Comparison of ENCODE assay signal across 11 mouse cellular contexts in genomic region chr14:30586780-30587461, GRCm38 (mm10). TPM values are rescaled to one million over a fixed set of nuclear protein-coding genes. Genes with fewer than 3 reads are reported as not detected.
A peak's percentile ranks its signal among the peaks of the same experiment; 100 is the strongest.
DNase-seq lines count a peak whose midpoint lies in the region; ATAC-seq and TF ChIP-seq lines count a peak whose summit lies in the region.
"Had no signal": no experiment of that assay in that cellular context is flagged by ENCODE, and none has a peak within 500 bp of the region (broad histone marks: within the 10 kb centered on the region; RNA-seq: fewer than 3 reads in every experiment).

No protein-coding gene starts in this region.

- 37% methylated on average over 7 of the region's 7 CpGs for WGBS in kidney, embryonic 15.5 days
- WGBS in kidney, embryonic 16.5 days, result 37% methylated on average over 7 of the region's 7 CpGs
- 20% methylated on average over 7 of the region's 7 CpGs for WGBS in embryonic facial prominence, embryonic 15.5 days

- no peaks in the 10 kb centered on the region for H3K36me3 ChIP-seq in kidney, embryonic 15.5 days
- H3K36me3 ChIP-seq in kidney, embryonic 16.5 days (ENCODE audit: insufficient read depth, low read length), result no peaks in the 10 kb centered on the region
- H3K36me3 ChIP-seq in embryonic facial prominence, embryonic 15.5 days, result no peaks in the 10 kb centered on the region

- in situ Hi-C loops in Patski (cut with MboI; ENCODE audit: low pct_unique_long_range_greater_than_20kb), result loop anchor here (5.0 kb wide), 1 partner anchor 85 kb away; no protein-coding TSS in a partner anchor

- CTCF ChIA-PET in Patski (lab: Charles Lee), result interaction anchor here (1.1 to 1.5 kb wide), 2 partner anchors 15 to 83 kb away, joined by 3 to 4 read pairs; no protein-coding TSS in a partner anchor

- no peak for DNase-seq in Patski (ENCODE audit: low read depth, low spot score)
- no peak for DNase-seq in right cerebral cortex, postnatal 4 days
- DNase-seq in ovary, adult 18-20 months (ENCODE audit: low spot score), result no peak
- no peak for DNase-seq in gastrocnemius, postnatal 25 days
- DNase-seq: kidney, postnatal 25 days; liver, postnatal 0 days; thymus, adult 2 months had no signal

- TF ChIP-seq CTCF in Patski (IDR thresholded peaks at IDR 0.05), result no peak

- no peak overlapping the region for H3K4me2 ChIP-seq in kidney, embryonic 15.5 days
- no peak overlapping the region for H3K4me2 ChIP-seq in kidney, embryonic 16.5 days (replicated peaks; ENCODE audit: low read depth, low read length)
- H3K4me2 ChIP-seq in embryonic facial prominence, embryonic 15.5 days (replicated peaks), result no peak overlapping the region

- H3K27ac ChIP-seq in kidney, embryonic 15.5 days, result peak overlapping the region; percentile 38; the same call in 1 of the 2 replicates
- no peak overlapping the region for H3K27ac ChIP-seq in kidney, embryonic 16.5 days (ENCODE audit: low read length)
- H3K27ac ChIP-seq in embryonic facial prominence, embryonic 15.5 days (replicated peaks), result no peak overlapping the region; the same call in 1 of the 2 replicates

- no peaks in the 10 kb centered on the region for H3K27me3 ChIP-seq in kidney, embryonic 15.5 days
- no peaks in the 10 kb centered on the region for H3K27me3 ChIP-seq in kidney, embryonic 16.5 days (ENCODE audit: insufficient read depth, low read length)
- H3K27me3 ChIP-seq in Patski, result no peaks in the 10 kb centered on the region
- H3K27me3 ChIP-seq in embryonic facial prominence, embryonic 15.5 days, result no peaks in the 10 kb centered on the region

- POLR2A ChIA-PET in Patski (lab: Charles Lee), result interaction anchor here (0.5 kb wide), 1 partner anchor 23 kb away, joined by 5 read pairs; no protein-coding TSS in a partner anchor

- H3K4me3 ChIP-seq in kidney, embryonic 15.5 days (replicated peaks), result no peak overlapping the region
- H3K4me3 ChIP-seq in kidney, embryonic 16.5 days (ENCODE audit: low read length), result no peak overlapping the region
- no peak overlapping the region for H3K4me3 ChIP-seq in embryonic facial prominence, embryonic 15.5 days (replicated peaks)

- H3K9me3 ChIP-seq in kidney, embryonic 15.5 days (replicated peaks), result no peaks in the 10 kb centered on the region
- H3K9me3 ChIP-seq in kidney, embryonic 16.5 days (ENCODE audit: low read length), result no peaks in the 10 kb centered on the region
- H3K9me3 ChIP-seq in embryonic facial prominence, embryonic 15.5 days (replicated peaks), result no peaks in the 10 kb centered on the region

- ATAC-seq in kidney, embryonic 15.5 days (replicated peaks; ENCODE audit: low FRiP score), result no peak; the same call in 1 of the 2 replicates
- ATAC-seq in kidney, embryonic 16.5 days (ENCODE audit: low FRiP score, low TSS enrichment), result no peak; the same call in 1 of the 2 replicates
- peak; percentile 60 for ATAC-seq in Patski
- peak; percentile 55 for ATAC-seq in embryonic facial prominence, embryonic 15.5 days (ENCODE audit: insufficient number of reproducible peaks, low FRiP score, low TSS enrichment, low read depth)
- peak; percentile 40; the same call in 1 of the 2 replicates for ATAC-seq in megakaryocyte progenitor cell, adult 5-6 weeks (replicated peaks; ENCODE audit: poor library complexity)
- ATAC-seq: liver, postnatal 0 days had no signal

- H3K9ac ChIP-seq in kidney, embryonic 15.5 days, result no peak overlapping the region
- no peak overlapping the region for H3K9ac ChIP-seq in kidney, embryonic 16.5 days (replicated peaks; ENCODE audit: low read length)
- no peak overlapping the region for H3K9ac ChIP-seq in embryonic facial prominence, embryonic 15.5 days
- H3K9ac ChIP-seq: liver, postnatal 0 days had no signal

- peaks cover 32% of the 10 kb centered on the region for H3K4me1 ChIP-seq in kidney, embryonic 15.5 days
- H3K4me1 ChIP-seq in kidney, embryonic 16.5 days (ENCODE audit: insufficient read depth, low read length), result peaks cover 11% of the 10 kb centered on the region
- peaks cover 26% of the 10 kb centered on the region for H3K4me1 ChIP-seq in embryonic facial prominence, embryonic 15.5 days

RNA-seq across cellular contexts. Expression of gene Tkt, which starts 38.8 kb away (rescaled TPM):
- polyA plus RNA-seq in kidney, embryonic 15.5 days (2015; fragmentation: Nextera tagmentation; extraction: Ambion mirVana), result 275 and 297 TPM in 2 replicates
- polyA plus RNA-seq in kidney, embryonic 16.5 days (2015; fragmentation: Nextera tagmentation; extraction: Ambion mirVana), result 314 TPM in 2 replicates
- 543 TPM for polyA plus RNA-seq in Patski (2021)
- polyA plus RNA-seq in embryonic facial prominence, embryonic 15.5 days (2015; fragmentation: Nextera tagmentation; extraction: Ambion mirVana), result 197 and 204 TPM in 2 replicates
- total RNA-seq in megakaryocyte progenitor cell, adult 5-6 weeks (2015), result 220 and 295 TPM in 2 replicates
- total RNA-seq in megakaryocyte progenitor cell, adult 5-6 weeks (2017), result 788 and 880 TPM in 2 replicates
- 10 to 100 TPM in 1 of 2 experiments, 1 to 10 TPM in 1; 9.1 to 25.6 TPM for total RNA-seq in gastrocnemius, postnatal 25 days (2021)

RNA-seq across cellular contexts. Expression of gene Prkcd, which starts 39.1 kb away (rescaled TPM):
- 47.5 and 50.6 TPM in 2 replicates for polyA plus RNA-seq in kidney, embryonic 15.5 days (2015; fragmentation: Nextera tagmentation; extraction: Ambion mirVana)
- polyA plus RNA-seq in kidney, embryonic 16.5 days (2015; fragmentation: Nextera tagmentation; extraction: Ambion mirVana), result 48.9 and 52.4 TPM in 2 replicates
- polyA plus RNA-seq in Patski (2021), result 68.7 TPM
- 56.1 and 63.5 TPM in 2 replicates for polyA plus RNA-seq in embryonic facial prominence, embryonic 15.5 days (2015; fragmentation: Nextera tagmentation; extraction: Ambion mirVana)
- 71.8 and 84.3 TPM in 2 replicates for total RNA-seq in megakaryocyte progenitor cell, adult 5-6 weeks (2015)
- total RNA-seq in megakaryocyte progenitor cell, adult 5-6 weeks (2017), result 106 and 118 TPM in 2 replicates
- 1 to 10 TPM; 5.4 to 5.7 TPM for total RNA-seq in gastrocnemius, postnatal 25 days (2021)

Comparison
In these comparisons a context has a peak if more than half of its experiments do, and no peak if none do; other contexts are left out.
1. ATAC-seq: peak in Patski (single experiment), embryonic facial prominence, embryonic 15.5 days (single experiment) and megakaryocyte progenitor cell, adult 5-6 weeks (single experiment); none in kidney, embryonic 15.5 days (single experiment) and kidney, embryonic 16.5 days (single experiment).